Mouse (Mus musculus) liver, embryonic 11.5 days (tissue): ENCODE measurements around the gene Mef2d. TPM values are rescaled to one million over a fixed set of nuclear protein-coding genes. Genes with fewer than 3 reads are reported as not detected.

ENCODE experiments used
- ATAC-seq: fragments of 200-750 bp; cut with Nextera tagmentation; replicated peaks from 2 replicates; pipeline ENCODE4 v1.8.0; 2017; ENCODE audit warnings: moderate number of reproducible peaks, mild to moderate bottlenecking, moderate TSS enrichment, moderate library complexity; ENCODE audit not compliant: low FRiP score
- DNase-seq: peaks from one replicate; pipeline ENCODE4 v3.0.0-alpha.2; 2017; ENCODE audit warnings: low spot score
- H3K27ac ChIP-seq: fragments of 300-500 bp; sonication (generic); 2 replicates; pipeline ENCODE4 v1.5.1; 2014; ENCODE audit warnings: mild to moderate bottlenecking, low read depth, low read length, control low read depth
- H3K27me3 ChIP-seq: fragments of 300-500 bp; sonication (generic); replicated peaks from 2 replicates; pipeline ENCODE4 v1.6.1; 2014; ENCODE audit warnings: low read length, mixed read lengths; ENCODE audit not compliant: control insufficient read depth, insufficient read depth
- H3K36me3 ChIP-seq: fragments of 300-500 bp; sonication (generic); 2 replicates; pipeline ENCODE4 v1.6.1; 2014; ENCODE audit warnings: mild to moderate bottlenecking, low read length, moderate library complexity, mixed read lengths; ENCODE audit not compliant: control insufficient read depth, insufficient read depth
- H3K4me1 ChIP-seq: fragments of 300-500 bp; sonication (generic); replicated peaks from 2 replicates; pipeline ENCODE4 v1.6.1; 2014; ENCODE audit warnings: low read length, mixed read lengths; ENCODE audit not compliant: control insufficient read depth, insufficient read depth
- H3K4me2 ChIP-seq: fragments of 300-500 bp; sonication (generic); 2 replicates; pipeline ENCODE4 v1.6.1; 2014; ENCODE audit warnings: mild to moderate bottlenecking, control low read depth, moderate library complexity
- H3K4me3 ChIP-seq: fragments of 300-500 bp; sonication (generic); 2 replicates; pipeline ENCODE4 v1.5.1; 2014; ENCODE audit warnings: low read depth, low read length, control low read depth
- H3K9ac ChIP-seq: fragments of 300-500 bp; sonication (generic); 2 replicates; pipeline ENCODE4 v1.6.1; 2014; ENCODE audit warnings: low read depth, low read length, control low read depth
- H3K9me3 ChIP-seq: fragments of 300-500 bp; sonication (generic); 2 replicates; pipeline ENCODE4 v1.6.1; 2016; ENCODE audit warnings: low read length, inconsistent platforms, mixed read lengths; ENCODE audit not compliant: control insufficient read depth
- WGBS: fragments of 180-500 bp; shearing (Covaris S2); extraction: QIAGEN DNeasy Blood & Tissue Kit; methylation state at CpG from one replicate; pipeline ENCODE4 v1.1.7; 2014; 5-methylcytosine and 5-hydroxymethylcytosine counted together
- polyA plus RNA-seq: library from polyadenylated mRNA; unstranded; fragments of >200 nt; fragmentation: Nextera tagmentation; extraction: Ambion mirVana; gene quantifications from 2 replicates; pipeline ENCODE4 v1.2.1, GENCODE M21; 2014

The Mef2d gene
- polyA plus RNA-seq, 1 experiment from 2014 or later, result 28.0 TPM

- Histone ChIP-seq H3K9ac (no peak overlapping the region), H3K9me3 (no peaks in the 10 kb centered on the region), H3K4me2 (no peak overlapping the region), H3K36me3 (peaks cover 27% of the 10 kb centered on the region), H3K27ac (no peak overlapping the region), H3K4me3 (no peak overlapping the region), H3K27me3 (no peaks in the 10 kb centered on the region), H3K4me1 (no peaks in the 10 kb centered on the region)
- ATAC-seq (no peak), DNase-seq (no peak)
- WGBS, result 89% methylated on average over 12 of the region's 12 CpGs
Measured at GRCm38 (mm10) chr3:88114396-88114795, 27.8 kb upstream of the Mef2d start.

- Histone ChIP-seq H3K9me3 (no peaks in the 10 kb centered on the region), H3K27me3 (no peaks in the 10 kb centered on the region), H3K27ac (no peak overlapping the region), H3K4me3 (no peak overlapping the region), H3K9ac (no peak overlapping the region), H3K4me1 (no peaks in the 10 kb centered on the region), H3K4me2 (no peak overlapping the region), H3K36me3 (peaks cover 9% of the 10 kb centered on the region; the same call in 1 of the 2 replicates)
- DNase-seq, result no peak
- ATAC-seq, result no peak
- WGBS, result 82% methylated on average over 19 of the region's 19 CpGs
Measured at GRCm38 (mm10) chr3:88120117-88120651, 22.0 kb upstream of the Mef2d start.

GRCm38 (mm10) chr3:88121164-88122131 lies 20.7 kb upstream of the Mef2d start:
- 70% methylated on average over 14 of the region's 14 CpGs for WGBS
- no peak overlapping the region for H3K27ac ChIP-seq
- DNase-seq (no peak), ATAC-seq (no peak)
- no peaks in the 10 kb centered on the region for H3K4me1 ChIP-seq
- H3K9me3 ChIP-seq, result no peaks in the 10 kb centered on the region
- H3K36me3 ChIP-seq, result peaks cover 6% of the 10 kb centered on the region; the same call in 1 of the 2 replicates
- H3K4me2 ChIP-seq, result no peak overlapping the region
- no peak overlapping the region for H3K4me3 ChIP-seq
- no peak overlapping the region for H3K9ac ChIP-seq
- no peaks in the 10 kb centered on the region for H3K27me3 ChIP-seq

- H3K36me3 ChIP-seq, result peaks cover 5% of the 10 kb centered on the region; the same call in 1 of the 2 replicates
- no peak overlapping the region for H3K27ac ChIP-seq
- WGBS, result 46% methylated on average over 4 of the region's 4 CpGs
- no peak for ATAC-seq
- no peak overlapping the region for H3K4me3 ChIP-seq
- H3K27me3 ChIP-seq, result no peaks in the 10 kb centered on the region
- no peaks in the 10 kb centered on the region for H3K4me1 ChIP-seq
- no peak overlapping the region for H3K4me2 ChIP-seq
- H3K9ac ChIP-seq, result no peak overlapping the region
- no peak for DNase-seq
- no peaks in the 10 kb centered on the region for H3K9me3 ChIP-seq
Measured at GRCm38 (mm10) chr3:88125195-88125594, 17.0 kb upstream of the Mef2d start.

- Histone ChIP-seq H3K9me3 (no peaks in the 10 kb centered on the region), H3K4me2 (no peak overlapping the region), H3K36me3 (no peaks in the 10 kb centered on the region), H3K27ac (no peak overlapping the region), H3K9ac (no peak overlapping the region), H3K4me1 (no peaks in the 10 kb centered on the region), H3K27me3 (no peaks in the 10 kb centered on the region), H3K4me3 (no peak overlapping the region)
- ATAC-seq, result no peak
- WGBS, result 81% methylated on average over 7 of the region's 7 CpGs
- no peak for DNase-seq
Measured at GRCm38 (mm10) chr3:88126181-88126580, 16.0 kb upstream of the Mef2d start.

- Histone ChIP-seq H3K27me3 (no peaks in the 10 kb centered on the region), H3K36me3 (no peaks in the 10 kb centered on the region), H3K4me2 (no peak overlapping the region), H3K27ac (no peak overlapping the region), H3K4me1 (no peaks in the 10 kb centered on the region; the same call in 1 of the 2 replicates), H3K9ac (no peak overlapping the region), H3K4me3 (no peak overlapping the region), H3K9me3 (no peaks in the 10 kb centered on the region)
- ATAC-seq, result no peak
- no peak for DNase-seq
- 55% methylated on average over 3 of the region's 3 CpGs for WGBS
Measured at GRCm38 (mm10) chr3:88127636-88128035, 14.5 kb upstream of the Mef2d start.

- ATAC-seq (no peak), DNase-seq (no peak)
- Histone ChIP-seq H3K27me3 (no peaks in the 10 kb centered on the region), H3K36me3 (no peaks in the 10 kb centered on the region), H3K9me3 (no peaks in the 10 kb centered on the region), H3K4me1 (no peaks in the 10 kb centered on the region; the same call in 1 of the 2 replicates), H3K27ac (no peak overlapping the region), H3K9ac (no peak overlapping the region), H3K4me3 (no peak overlapping the region), H3K4me2 (no peak overlapping the region)
- WGBS, result 73% methylated on average over 5 of the region's 5 CpGs
Measured at GRCm38 (mm10) chr3:88128056-88128455, 14.1 kb upstream of the Mef2d start.

GRCm38 (mm10) chr3:88129006-88129405 lies 13.2 kb upstream of the Mef2d start:
- no peak overlapping the region for H3K9ac ChIP-seq
- no peaks in the 10 kb centered on the region for H3K27me3 ChIP-seq
- DNase-seq (no peak), ATAC-seq (no peak)
- H3K27ac ChIP-seq, result no peak overlapping the region
- no peaks in the 10 kb centered on the region for H3K36me3 ChIP-seq
- H3K4me2 ChIP-seq, result no peak overlapping the region
- peaks cover 3% of the 10 kb centered on the region; the same call in 1 of the 2 replicates for H3K4me1 ChIP-seq
- 55% methylated on average over 4 of the region's 4 CpGs for WGBS
- no peaks in the 10 kb centered on the region for H3K9me3 ChIP-seq
- no peak overlapping the region for H3K4me3 ChIP-seq
